ENCODE assay signal across 24 mouse cellular contexts in the genomic region with DNA sequence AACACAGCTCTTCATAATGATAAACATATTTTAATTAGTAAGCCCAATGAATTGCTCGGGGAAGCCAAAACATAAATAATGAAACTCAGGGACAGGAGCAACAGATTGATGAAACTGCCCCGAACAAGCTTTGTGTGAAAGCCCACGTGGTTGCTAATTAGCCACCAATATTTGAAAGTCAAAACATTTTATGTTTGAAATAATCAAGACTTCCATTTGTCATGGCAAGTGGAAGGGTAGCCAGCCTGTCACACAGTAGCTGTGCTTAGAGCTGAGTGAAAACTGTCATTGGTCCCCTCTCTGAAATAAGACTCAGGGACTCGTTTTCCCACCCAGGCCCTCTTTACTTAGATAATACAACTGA. TPM values are rescaled to one million over a fixed set of nuclear protein-coding genes. Genes with fewer than 3 reads are reported as not detected.
"Had no signal": no experiment of that assay in that cellular context is flagged by ENCODE, and none has a peak within 500 bp of the region (broad histone marks: within the 10 kb centered on the region; RNA-seq: fewer than 3 reads in every experiment).

No protein-coding gene starts in this region.

- H3K9me3 ChIP-seq: kidney, embryonic 15.5 days; limb, embryonic 12.5 days; limb, embryonic 15.5 days; midbrain, embryonic 12.5 days; midbrain, embryonic 15.5 days; neural tube, embryonic 12.5 days; neural tube, embryonic 15.5 days had no signal

- DNase-seq: kidney, adult 8-10 months; kidney, postnatal 10 days; kidney, postnatal 36 days; liver, postnatal 0 days; lung, embryonic 14.5 days; right cerebral cortex, adult 18-20 months; right cerebral cortex, postnatal 14 days; right cerebral cortex, postnatal 4 days; thymus, adult 2 months; thymus, postnatal 14 days; thymus, postnatal 4 days had no signal

- ATAC-seq: liver, postnatal 0 days; lung, postnatal 0 days; midbrain, embryonic 15.5 days had no signal

- H3K4me3 ChIP-seq: kidney, embryonic 15.5 days; limb, embryonic 12.5 days; limb, embryonic 15.5 days; midbrain, embryonic 12.5 days; midbrain, embryonic 15.5 days; neural tube, embryonic 12.5 days; neural tube, embryonic 15.5 days had no signal

- H3K27me3 ChIP-seq: kidney, embryonic 15.5 days; limb, embryonic 12.5 days; limb, embryonic 15.5 days; midbrain, embryonic 12.5 days; midbrain, embryonic 15.5 days; neural tube, embryonic 12.5 days; neural tube, embryonic 15.5 days had no signal

- H3K4me1 ChIP-seq: limb, embryonic 15.5 days; midbrain, embryonic 15.5 days; neural tube, embryonic 12.5 days; neural tube, embryonic 15.5 days had no signal

- H3K27ac ChIP-seq: kidney, embryonic 15.5 days; limb, embryonic 12.5 days; limb, embryonic 15.5 days; liver, embryonic 14.5 days; macrophage; midbrain, embryonic 12.5 days; midbrain, embryonic 15.5 days; neural tube, embryonic 12.5 days; neural tube, embryonic 15.5 days; stomach, postnatal 0 days had no signal

- H3K9ac ChIP-seq: kidney, embryonic 15.5 days; limb, embryonic 12.5 days; limb, embryonic 15.5 days; liver, embryonic 14.5 days; liver, postnatal 0 days; lung, embryonic 14.5 days; midbrain, embryonic 12.5 days; midbrain, embryonic 15.5 days; neural tube, embryonic 12.5 days; neural tube, embryonic 15.5 days had no signal

- H3K4me2 ChIP-seq: kidney, embryonic 15.5 days; limb, embryonic 12.5 days; limb, embryonic 15.5 days; liver, embryonic 11.5 days; lung, embryonic 14.5 days; midbrain, embryonic 12.5 days; midbrain, embryonic 15.5 days; neural tube, embryonic 12.5 days; neural tube, embryonic 15.5 days had no signal

- H3K36me3 ChIP-seq: kidney, embryonic 15.5 days; limb, embryonic 12.5 days; limb, embryonic 15.5 days; midbrain, embryonic 12.5 days; midbrain, embryonic 15.5 days; neural tube, embryonic 12.5 days; neural tube, embryonic 15.5 days had no signal

RNA-seq across cellular contexts. Expression of gene Aox2, which starts 3.5 kb away (rescaled TPM):
- total RNA-seq: left cerebral cortex, postnatal 36 days had no signal
- polyA plus RNA-seq: liver, embryonic 11.5 days; lung, embryonic 14.5 days; midbrain, embryonic 12.5 days; midbrain, embryonic 15.5 days; neural tube, embryonic 12.5 days had no signal
